Mouse (Mus musculus): ENCODE measurements at regions not wholly inside any gene's neighbourhood (a gene's known extent, or its start where the extent isn't known, plus 50 kb on each side); places are given as distances from the start of the nearest gene placed in this dataset.
"Not testable (repeated sequence)": the region's sequence is repeated elsewhere in the genome, so short reads cannot be mapped to it uniquely, and the experiment has no call there.

DNA sequence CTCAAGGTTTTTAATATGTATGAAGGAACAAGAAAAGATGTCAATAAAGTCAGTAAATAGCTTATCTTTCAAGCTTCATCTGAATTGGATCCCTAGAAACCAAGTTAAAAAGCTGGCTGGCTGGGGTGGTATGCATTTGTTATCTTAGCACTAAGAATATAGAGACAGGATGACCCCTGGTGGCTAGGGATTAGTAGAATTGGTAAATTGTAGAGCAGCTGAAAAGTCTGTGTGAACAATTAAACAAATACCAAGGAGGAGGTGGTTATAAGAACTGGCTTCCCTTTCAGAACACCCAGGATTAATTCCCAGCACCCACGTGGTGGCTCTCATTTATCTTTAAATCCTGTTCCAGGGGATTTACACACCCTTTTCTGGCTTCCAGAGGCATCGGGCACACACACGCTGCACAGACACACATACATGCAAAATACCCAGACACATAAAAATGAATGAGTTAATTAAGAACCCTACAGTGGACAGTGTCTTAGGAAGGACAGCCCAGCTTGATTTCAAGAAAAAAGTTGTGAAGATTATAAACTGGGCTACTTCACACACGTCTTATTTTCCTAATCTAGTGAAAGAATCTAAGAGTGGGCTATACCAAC, 170.5 kb downstream of the Pdzph1 start:
- DNase-seq, result no peak

DNA sequence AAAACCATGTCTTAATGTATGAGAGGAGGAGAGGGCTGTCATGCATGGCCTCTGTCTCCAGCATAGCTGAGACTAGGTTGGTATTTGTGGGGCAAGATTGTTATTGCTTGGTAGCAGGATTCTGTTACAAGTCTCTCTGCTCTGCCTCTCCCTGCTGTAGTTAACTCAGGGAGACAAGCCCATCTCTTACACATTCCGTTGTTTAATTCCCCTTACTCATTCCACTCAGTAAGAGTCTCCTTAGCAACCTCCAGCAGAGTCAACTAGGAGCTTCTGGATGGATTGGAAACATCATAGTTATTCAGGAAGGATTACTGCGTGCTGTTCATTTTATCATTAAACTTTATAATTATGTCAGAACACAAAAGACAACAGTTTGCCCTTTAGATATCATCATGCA, 171.8 kb downstream of the Pdzph1 start:
- no peak for DNase-seq

DNA sequence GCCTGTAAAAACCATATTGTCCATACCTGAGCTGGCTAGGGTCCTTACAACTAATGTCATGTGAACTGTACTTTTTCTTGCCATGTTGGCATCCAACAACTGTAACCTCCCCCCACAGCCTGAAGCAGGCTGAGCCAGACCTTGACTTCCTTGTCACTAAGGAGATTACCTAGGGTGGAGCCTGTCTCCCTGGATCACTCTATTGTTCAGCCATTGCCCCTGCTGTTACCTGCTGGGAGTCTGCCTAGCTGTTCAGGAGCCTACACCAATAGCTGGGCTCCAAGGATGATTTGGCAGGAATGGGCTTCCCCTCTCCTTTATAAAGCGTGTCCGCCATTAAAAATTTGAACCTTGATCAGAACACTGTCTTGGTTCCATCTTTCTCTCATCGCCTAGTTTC, 215.7 kb downstream of the Pdzph1 start:
- DNase-seq, result not testable (repeated sequence)

DNA sequence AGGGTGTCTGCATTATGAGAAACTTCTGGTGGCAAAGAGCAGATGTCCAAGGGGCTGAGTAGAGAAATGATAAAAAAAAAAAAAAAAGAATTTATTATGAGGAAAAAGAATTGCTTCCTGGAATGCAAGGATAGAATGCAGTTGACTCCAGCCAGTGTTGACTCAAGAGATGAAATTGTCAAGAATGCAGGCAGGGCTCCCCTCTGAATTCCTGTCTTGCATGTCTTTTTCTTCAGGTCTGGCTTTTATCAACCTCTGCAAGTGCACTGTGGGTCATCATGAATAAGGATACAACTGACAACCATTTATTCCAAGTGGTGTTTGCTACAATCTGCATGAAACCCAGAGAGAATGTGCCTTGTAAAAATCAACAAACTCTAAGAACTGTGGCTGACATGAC, 217.6 kb downstream of the Pdzph1 start:
- DNase-seq, result no peak

DNA sequence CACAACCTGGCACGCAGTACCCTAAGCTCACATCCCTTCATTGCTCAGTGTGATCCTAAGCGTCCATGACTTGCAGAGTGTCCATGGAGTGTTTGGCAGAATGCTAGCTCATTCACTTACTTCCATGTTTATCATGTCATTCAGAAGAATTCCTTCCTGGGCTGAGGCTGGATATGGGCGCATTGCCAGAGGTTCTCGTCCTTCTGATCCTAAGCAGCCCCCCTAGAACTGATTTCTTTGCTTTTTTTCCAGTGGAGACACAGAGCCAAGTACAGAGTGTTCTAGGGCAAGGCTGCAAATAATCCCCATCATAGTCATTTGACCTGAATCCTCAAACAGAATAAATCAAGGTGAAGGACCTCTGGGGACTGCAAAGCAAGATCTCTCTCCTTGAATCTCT, 226.0 kb downstream of the Pdzph1 start:
- DNase-seq, result no peak

DNA sequence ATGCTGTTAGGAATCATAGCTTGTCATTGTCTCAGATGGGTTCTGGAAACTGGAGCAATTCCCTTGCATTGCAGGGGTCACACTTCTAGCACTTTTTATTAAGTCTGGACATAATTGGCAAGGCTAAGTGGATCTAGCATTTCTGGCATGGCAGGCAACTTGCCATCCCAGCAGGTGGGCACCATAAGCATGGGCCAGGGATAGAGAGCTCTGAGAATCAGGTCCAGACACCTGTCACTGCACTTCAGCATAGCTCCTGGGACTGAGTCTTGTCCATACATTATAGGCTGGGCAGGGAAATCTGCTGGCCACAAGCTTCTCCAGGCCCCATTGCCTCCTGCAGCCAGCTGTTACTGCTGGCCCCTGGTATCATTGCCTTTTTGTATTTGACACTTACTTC, 242.2 kb downstream of the Pdzph1 start:
- DNase-seq, result peak; percentile 52 to 60

DNA sequence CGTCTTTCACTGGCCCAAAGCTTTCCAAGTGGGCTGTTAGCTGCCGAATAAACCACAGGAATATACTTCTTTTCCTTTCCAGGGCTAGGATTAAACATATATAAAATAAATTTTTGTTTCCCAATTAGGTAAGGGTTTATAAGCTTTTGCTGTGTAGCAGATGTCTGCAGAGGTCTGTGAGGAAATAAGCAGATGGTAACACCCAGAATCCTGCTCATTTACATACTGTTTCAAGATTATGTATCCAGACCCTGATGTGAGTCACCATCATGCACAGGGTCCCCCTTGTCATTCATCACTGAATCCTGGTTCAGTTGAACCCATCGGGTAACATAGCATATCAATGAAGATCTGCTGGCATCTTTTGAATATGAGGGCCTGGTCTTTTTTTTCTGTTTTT, 242.9 kb downstream of the Pdzph1 start:
- no peak for DNase-seq

DNA sequence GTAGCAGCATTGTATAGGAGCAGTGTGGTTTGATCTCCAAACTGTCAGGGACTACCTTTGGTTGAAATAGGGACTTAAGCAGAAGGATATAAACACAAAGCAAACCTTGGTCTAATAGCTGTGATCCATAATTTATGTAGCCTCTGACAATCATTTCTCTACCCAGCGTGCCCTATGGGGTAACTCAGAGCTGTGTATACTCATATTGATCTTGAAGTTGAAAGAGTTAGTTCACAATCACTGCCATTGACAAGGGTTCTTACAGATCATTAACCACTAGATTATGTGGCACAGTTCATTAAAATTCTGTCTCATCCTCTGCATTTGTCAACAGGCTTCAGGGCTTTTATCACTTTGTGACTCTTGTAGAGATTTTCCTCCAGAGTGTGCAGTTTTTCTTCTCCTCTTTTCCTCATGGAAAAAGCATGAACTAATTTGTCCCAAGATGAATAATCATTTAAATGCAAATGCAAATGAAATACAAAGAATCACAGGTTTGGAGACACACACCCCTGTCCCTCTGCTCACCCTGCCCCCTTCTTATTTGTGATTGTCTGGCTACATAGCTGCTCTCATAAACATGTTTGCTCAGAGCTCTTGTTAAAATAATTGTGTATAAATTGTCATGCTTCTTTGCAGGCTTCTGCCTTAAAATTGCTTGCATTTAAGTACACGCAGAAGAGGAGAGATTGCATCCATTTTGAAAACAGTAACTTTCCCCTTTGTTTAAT, 280.3 kb downstream of the Pdzph1 start:
- DNase-seq, result no peak

DNA sequence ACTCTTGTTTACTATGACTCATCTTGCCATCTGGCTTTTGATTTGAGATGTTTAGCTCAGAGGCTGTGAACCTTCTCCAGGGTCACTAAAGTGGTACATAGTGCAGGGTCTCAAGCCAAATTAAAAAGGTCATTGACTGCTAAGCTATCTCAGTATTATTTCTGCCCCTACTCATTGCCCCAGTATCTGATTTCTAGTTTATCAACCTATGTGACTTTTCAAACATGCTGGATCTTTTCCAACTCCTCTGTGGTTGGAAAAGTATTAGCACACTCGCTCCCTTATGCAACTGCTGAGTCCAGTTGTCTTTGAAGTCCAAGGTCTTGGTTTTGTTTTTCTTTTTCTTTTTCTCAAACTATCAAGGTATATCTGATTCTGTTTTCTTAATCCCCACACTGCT, 301.0 kb downstream of the Pdzph1 start:
- DNase-seq, result no peak

DNA sequence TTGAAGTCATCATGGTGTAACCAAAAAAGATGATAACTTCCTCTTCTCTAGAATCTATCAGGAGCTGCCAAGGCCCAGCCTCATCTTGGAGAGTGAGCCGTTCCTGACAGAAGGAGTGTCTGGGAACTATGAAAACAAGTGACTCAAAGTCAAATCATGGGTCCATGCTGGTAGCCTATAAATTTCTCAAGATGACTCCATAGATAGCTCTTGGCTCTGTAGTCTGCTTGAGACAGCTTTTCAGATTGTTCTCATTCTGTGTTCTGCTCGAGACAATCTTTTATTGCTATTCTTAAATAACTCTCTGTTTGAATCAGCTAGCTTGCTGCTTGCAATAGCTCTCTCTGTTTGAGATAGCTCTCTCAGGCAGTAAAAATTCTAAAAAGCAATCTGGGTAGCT, 318.9 kb downstream of the Pdzph1 start:
- DNase-seq, result no peak

DNA sequence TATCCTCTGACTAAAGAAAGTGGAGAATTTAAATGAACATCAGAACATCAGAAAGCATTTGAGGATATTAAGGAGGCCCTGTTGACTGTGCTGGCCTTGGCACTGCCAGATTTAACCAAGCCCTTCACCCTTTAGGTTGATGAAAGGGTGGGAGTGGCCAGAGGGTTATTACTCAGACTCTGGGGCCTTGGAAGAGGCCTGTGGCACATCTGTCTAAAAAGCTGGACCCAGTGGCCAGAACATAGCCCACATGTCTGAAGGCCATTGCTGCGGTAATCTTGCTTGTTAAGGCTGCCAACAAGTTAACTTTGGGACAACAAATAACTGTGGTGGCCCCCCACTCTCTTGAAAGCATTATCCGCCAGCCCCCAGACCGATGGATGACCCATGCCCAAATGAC, 323.1 kb downstream of the Pdzph1 start:
- no peak for DNase-seq

DNA sequence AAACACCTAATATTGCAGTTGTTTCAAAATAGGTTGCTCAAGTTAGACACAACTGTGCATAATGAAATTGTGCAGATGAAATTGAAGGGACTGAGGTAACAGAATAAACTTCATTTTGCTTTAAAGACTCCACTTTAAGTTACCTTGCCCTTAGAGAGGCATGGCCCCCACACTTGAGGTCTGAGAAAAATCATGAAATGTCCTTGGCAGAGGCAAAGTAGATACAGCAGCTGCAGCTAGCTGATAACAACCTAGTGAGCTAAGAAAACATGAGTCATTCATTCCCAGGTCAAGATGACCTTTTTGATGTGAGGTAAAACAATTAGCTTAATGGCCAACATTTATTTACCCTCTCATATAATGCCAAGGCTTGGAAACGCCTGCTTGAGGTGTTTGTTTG, 347.4 kb downstream of the Pdzph1 start:
- no peak for DNase-seq

DNA sequence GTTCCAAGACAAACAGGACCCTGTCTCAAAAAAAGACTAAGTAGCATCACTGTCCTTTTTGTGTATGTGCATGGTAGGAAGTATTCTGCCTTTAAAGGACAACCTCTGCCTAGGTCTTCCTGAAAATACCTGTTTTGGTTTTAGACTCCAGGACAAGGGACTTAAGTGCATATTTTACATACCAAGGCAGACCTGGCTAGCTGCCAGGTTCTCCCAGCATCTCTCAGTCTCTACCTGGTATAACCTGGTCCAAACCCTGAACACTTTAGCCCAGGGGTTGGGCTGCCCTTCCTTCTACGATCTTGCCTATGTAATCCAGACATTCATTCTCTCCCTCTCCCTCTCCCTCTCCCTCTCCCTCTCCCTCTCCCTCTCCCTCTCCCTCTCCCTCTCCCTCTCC, 348.9 kb downstream of the Pdzph1 start:
- no peak for DNase-seq

DNA sequence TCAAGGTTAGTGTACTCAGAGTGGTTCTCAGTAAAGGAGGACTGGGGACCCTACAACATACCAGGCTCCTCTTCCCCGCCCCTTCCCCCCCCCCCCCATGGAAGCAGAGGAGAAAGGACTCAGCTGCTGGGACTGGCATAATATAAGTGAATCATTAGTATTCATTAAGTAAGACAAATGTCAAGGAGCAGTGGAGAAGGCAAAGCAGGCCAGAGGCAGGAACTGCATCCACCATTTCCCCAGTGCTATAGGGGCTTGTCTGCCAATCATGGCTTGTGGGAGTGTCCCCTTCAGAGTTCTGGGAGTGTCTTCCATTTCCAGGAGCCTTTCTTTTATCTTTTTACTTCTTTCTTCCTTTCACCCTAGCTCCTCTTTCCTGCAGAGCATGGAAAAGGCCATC, 392.3 kb downstream of the Pdzph1 start:
- DNase-seq, result no peak

DNA sequence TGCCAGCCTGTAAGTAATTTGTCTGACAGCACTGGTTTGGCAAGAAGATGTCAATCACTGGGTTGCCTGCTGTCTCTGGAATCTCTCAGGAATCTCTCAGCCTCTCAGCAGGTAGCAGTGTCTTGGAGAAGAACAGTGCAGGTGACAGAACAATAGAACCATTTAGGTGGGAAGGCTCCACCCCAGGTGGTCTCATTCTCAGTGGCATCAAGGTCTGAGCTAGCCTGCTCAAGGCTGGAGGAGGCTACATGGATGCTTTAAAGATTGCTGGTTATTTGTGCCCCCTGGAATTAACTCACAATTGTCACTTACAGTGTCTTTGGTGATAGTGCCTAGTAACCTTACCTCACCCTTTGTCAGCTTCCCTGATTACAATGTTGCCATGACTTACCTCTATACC, 394.5 kb downstream of the Pdzph1 start:
- DNase-seq, result no peak

DNA sequence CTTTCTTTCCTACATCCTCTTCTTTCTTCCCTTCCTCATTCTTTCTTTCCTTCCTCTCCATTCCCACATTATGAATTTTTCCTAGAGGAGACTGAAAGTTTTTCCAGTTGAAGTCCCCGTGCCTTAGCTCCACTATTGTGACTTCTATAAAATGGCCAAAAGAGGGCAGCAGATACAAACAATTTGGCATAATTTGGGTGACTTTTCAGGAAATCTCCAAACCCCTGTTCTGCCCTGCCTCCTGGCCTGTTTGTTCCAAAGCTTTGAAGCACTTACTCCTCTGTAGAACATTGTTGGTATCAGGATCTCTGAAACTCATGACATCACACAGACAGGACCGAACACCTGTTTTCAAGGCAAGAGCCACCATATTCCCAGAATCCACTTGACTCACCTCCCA, 403.2 kb downstream of the Pdzph1 start:
- no peak for DNase-seq

DNA sequence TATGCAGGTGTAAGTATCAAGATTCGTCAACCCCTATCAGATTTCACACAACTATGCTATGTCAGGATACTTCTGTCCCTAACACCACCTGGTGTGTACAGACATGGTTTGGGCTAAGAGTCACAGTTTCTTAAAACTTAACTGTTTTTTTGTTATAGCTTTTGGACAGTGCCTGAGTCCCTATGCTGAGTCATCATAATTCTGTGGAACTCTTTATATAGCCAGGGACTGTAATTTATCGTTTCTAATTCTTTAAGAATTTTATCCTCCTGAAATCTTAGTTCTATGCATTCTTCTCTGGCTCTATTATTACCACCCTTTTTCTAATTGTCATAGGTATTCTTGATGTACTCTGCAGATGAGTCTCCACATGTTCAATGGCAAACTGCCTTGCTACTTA, 418.3 kb downstream of the Pdzph1 start:
- no peak for DNase-seq

Measured in cerebellum, postnatal 36 days (tissue).